Mouse (Mus musculus) thymus, adult 2 months (tissue): ENCODE data around the gene Rufy4. TPM values are rescaled to one million over a fixed set of nuclear protein-coding genes. Genes with fewer than 3 reads are reported as not detected.

ENCODE experiments used
- DNase-seq: peaks from one replicate; pipeline ENCODE4 v3.0.0; 2021
- H3K27ac ChIP-seq: fragments of 200-500 bp; 2 replicates; pipeline ENCODE4 v1.5.1; 2012; ENCODE audit warnings: low read length, control low read depth; ENCODE audit not compliant: control insufficient read depth, insufficient read depth
- H3K27me3 ChIP-seq: fragments of 200-500 bp; 2 replicates; pipeline ENCODE4 v1.6.1; 2012; ENCODE audit warnings: mild to moderate bottlenecking, low read length, moderate library complexity, mixed read lengths; ENCODE audit not compliant: control insufficient read depth, insufficient read depth
- H3K36me3 ChIP-seq: fragments of 200-500 bp; 2 replicates; pipeline ENCODE4 v1.6.1; 2012; ENCODE audit warnings: mild to moderate bottlenecking, low read length, moderate library complexity; ENCODE audit not compliant: control insufficient read depth, insufficient read depth
- H3K4me1 ChIP-seq: fragments of 200-500 bp; replicated peaks from 2 replicates; pipeline ENCODE4 v1.6.1; 2012; ENCODE audit warnings: low read length; ENCODE audit not compliant: control insufficient read depth, insufficient read depth
- H3K4me3 ChIP-seq: fragments of 200-500 bp; 2 replicates; pipeline ENCODE4 v1.5.1; 2012; ENCODE audit warnings: mild to moderate bottlenecking, low read length, control low read depth, moderate library complexity; ENCODE audit not compliant: control insufficient read depth, insufficient read depth
- CTCF ChIP-seq: fragments of 200-500 bp; IDR thresholded peaks from 2 replicates; pipeline ENCODE4 v1.5.1; 2012; ENCODE audit warnings: mild to moderate bottlenecking, control low read depth, low read length, moderate library complexity, borderline replicate concordance; ENCODE audit not compliant: control insufficient read depth, poor library complexity, insufficient read depth; ENCODE audit errors: extremely low read depth
- POLR2A ChIP-seq: fragments of 200-500 bp; IDR thresholded peaks from 2 replicates; pipeline ENCODE4 v1.6.1; 2012; ENCODE audit warnings: mild to moderate bottlenecking, low read length, control low read depth, moderate library complexity; ENCODE audit not compliant: control insufficient read depth, poor library complexity, insufficient read depth; ENCODE audit errors: extremely low read depth
- WGBS: fragments of 180-500 bp; shearing (Covaris S2); methylation state at CpG from one replicate; pipeline ENCODE4 v1.1.7; 2018; 5-methylcytosine and 5-hydroxymethylcytosine counted together
- polyA plus RNA-seq: library from polyadenylated mRNA; depleted of rRNA; stranded (reverse); fragments of >200 nt; gene quantifications from 2 replicates; pipeline ENCODE4 v1.2.3, GENCODE M21; 2012

Gene Rufy4
- polyA plus RNA-seq, 1 experiment = 0.49 TPM

DNA sequence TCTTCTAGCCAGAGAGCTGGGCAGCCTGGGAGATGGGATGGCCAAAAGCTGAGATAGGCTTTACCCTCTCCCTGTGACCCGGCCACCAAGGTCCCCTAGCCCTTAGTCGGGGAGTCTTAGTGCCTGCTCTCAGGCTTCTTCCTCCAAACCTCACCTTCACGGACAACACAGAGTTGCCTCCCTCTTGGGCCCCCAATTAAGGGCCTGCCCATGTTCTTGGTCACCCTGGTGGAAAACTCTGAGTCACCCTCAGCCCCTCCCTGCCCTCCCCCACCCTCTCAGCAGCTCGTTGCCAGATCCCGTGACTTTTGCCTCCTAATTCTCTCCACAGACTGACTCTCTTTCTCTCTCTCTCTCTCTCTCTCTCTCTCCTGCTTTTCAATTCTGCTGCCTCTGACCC lies 40.6 kb upstream of the Rufy4 start:
- Histone ChIP-seq H3K4me3 (no peak overlapping the region), H3K27ac (no peak overlapping the region), H3K36me3 (no peaks in the 10 kb centered on the region), H3K4me1 (no peaks in the 10 kb centered on the region), H3K27me3 (no peaks in the 10 kb centered on the region)
- DNase-seq = no peak
- WGBS = 85% methylated on average over 5 of the region's 5 CpGs
- TF ChIP-seq POLR2A = no peak
- no peak for TF ChIP-seq CTCF

DNA sequence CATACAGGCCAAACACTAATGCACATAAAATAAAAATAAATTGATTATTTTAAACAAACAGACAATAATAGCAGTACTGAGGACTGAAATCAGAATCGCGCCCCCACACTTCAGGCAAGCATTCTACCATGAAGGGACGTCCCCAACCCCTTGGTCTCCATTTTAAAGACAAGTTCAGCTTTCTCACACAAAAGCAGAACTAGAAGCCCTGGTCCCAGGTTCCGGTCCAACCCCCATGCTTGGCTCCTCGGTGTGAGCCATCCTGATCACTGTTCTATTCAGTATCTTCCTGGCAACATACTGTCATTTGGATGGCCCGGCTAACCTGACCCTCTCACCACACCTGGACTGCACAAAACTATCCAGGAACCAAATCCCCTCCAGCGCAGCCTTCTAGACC lies 39.8 kb upstream of the Rufy4 start:
- H3K36me3 ChIP-seq = no peaks in the 10 kb centered on the region
- H3K27ac ChIP-seq = no peak overlapping the region
- H3K27me3 ChIP-seq = no peaks in the 10 kb centered on the region
- TF ChIP-seq POLR2A = no peak
- TF ChIP-seq CTCF = no peak
- H3K4me1 ChIP-seq = no peaks in the 10 kb centered on the region
- 81% methylated on average over 7 of the region's 7 CpGs for WGBS
- no peak for DNase-seq
- H3K4me3 ChIP-seq = no peak overlapping the region

DNA sequence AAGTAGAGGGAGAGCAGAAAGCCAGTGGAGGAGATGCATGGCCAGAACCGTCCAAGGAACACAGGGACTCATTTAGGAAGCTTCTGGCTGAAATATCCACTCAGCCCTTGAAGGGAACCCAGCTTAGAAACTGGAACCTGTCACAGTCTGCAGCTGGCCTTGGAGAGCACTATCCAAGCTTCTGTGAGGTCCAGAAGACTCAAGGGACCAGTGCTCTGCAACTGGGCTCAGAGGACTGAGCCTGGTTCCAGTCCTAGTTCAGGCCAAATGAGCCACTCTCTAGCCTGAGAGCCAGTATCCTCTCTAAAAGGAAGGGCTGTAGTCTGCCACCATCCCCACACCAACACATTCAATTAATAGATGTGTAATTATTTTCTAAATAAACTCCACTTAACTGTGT lies 36.8 kb upstream of the Rufy4 start:
- H3K4me3 ChIP-seq = no peak overlapping the region
- DNase-seq = no peak
- H3K4me1 ChIP-seq = no peaks in the 10 kb centered on the region
- H3K36me3 ChIP-seq = no peaks in the 10 kb centered on the region
- 97% methylated on average over 1 of the region's 1 CpGs for WGBS
- TF ChIP-seq CTCF (no peak), POLR2A (no peak)
- no peaks in the 10 kb centered on the region for H3K27me3 ChIP-seq
- H3K27ac ChIP-seq = no peak overlapping the region

DNA sequence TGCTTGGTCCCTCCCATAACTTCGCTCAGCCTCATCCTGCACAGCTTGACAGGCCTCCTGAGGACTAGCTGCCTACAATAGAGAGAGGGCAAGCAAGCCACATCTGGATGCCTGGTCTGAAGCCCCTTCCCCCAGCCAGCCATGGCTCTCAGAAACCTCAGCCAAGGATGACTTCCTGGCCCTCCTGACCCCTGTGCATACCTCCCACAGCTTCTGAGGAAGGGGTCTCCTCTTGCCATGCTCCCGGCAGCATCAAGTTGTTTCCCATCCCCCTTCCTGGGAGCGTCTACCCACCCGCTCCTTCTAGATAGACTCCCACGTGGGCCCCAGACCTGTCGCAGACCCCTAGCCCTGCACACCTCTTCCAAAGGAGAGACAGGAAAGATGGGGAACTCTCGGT lies 35.0 kb upstream of the Rufy4 start:
- 94% methylated on average over 7 of the region's 7 CpGs for WGBS
- no peak for DNase-seq

DNA sequence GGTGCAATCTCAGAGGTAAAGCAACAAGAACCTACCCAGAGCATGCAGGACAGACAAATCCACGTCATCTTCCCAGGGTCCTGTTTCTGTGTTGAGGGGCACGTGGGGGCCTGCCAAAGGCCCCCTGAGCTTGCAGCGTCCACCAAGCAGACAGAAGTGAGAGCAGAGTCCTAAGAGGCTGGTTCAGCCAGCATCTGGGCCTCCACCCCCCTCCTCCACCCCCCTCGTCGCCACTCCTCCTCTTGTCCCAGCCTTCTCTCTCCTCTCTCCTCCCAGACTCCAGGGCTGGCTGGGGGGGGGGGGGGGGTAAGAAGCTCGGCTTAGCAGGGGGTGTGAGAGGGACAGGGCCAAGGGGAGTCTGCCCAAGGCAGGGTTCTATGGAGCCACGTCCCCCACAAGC lies 34.2 kb upstream of the Rufy4 start:
- H3K36me3 ChIP-seq = no peaks in the 10 kb centered on the region
- H3K4me3 ChIP-seq = no peak overlapping the region
- H3K27me3 ChIP-seq = no peaks in the 10 kb centered on the region
- 74% methylated on average over 7 of the region's 7 CpGs for WGBS
- TF ChIP-seq POLR2A (no peak), CTCF (no peak)
- DNase-seq = no peak
- no peaks in the 10 kb centered on the region for H3K4me1 ChIP-seq
- no peak overlapping the region for H3K27ac ChIP-seq

More for the DNA sequence above, 35.0 kb upstream of the Rufy4 start:
- no peaks in the 10 kb centered on the region for H3K36me3 ChIP-seq
- no peak overlapping the region for H3K27ac ChIP-seq
- no peaks in the 10 kb centered on the region for H3K4me1 ChIP-seq
- TF ChIP-seq POLR2A (no peak), CTCF (no peak)
- no peak overlapping the region for H3K4me3 ChIP-seq
- no peaks in the 10 kb centered on the region for H3K27me3 ChIP-seq

DNA sequence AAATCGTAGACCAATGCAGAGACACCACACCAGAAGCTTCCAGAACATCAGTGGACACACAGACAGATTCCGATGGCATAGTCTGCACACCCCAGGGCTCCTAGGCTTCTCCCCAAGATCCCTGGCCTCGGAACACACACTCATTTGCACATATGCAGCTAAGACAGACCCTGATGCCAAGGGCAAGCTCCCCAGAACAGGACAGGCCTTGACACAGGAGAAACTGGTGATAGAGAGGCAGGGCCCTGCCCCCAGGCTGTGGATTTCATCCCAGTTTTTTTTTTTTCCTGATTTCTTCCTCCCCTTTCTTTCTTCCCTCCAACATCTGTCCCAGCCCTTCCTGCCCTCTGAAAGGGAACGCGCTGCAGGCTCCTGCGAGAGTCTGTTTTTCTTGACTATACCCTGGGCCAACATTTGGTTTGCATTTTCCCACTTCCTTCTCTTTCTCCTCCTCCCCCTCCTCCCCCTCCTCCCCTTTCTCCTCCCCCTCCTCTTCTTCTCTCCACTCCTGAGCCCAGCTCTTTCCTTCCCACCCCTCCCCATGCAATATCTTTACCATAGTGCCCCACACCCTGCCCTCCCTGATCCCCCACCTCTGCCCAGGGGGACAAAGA lies 33.6 kb upstream of the Rufy4 start:
- H3K27ac ChIP-seq = no peak overlapping the region
- TF ChIP-seq POLR2A (no peak), CTCF (no peak)
- H3K4me3 ChIP-seq = no peak overlapping the region
- H3K36me3 ChIP-seq = no peaks in the 10 kb centered on the region
- no peak for DNase-seq
- no peaks in the 10 kb centered on the region for H3K4me1 ChIP-seq
- H3K27me3 ChIP-seq = no peaks in the 10 kb centered on the region
- 53% methylated on average over 6 of the region's 6 CpGs for WGBS

DNA sequence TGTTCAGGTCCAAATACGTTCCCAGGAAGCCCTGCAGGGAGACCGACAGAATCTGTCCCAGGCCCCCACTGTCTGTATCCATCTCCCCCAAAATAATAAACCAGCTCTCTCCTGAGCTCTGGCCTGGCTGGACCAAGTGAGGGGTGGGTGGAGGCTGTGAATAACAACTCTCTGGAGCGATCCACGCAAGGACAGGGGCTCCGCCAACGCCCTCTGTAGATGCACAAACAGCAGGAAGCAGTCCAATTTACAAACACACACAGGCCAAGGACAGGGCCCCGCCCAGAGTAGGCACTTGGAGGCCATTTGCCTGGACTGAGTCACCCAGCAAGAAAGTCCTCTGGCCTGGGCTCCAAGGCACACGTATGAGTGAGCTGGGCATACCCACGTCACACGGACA lies 33.1 kb upstream of the Rufy4 start:
- Histone ChIP-seq H3K27me3 (peaks cover under 1% of the 10 kb centered on the region; the same call in 1 of the 2 replicates), H3K36me3 (no peaks in the 10 kb centered on the region), H3K4me3 (no peak overlapping the region), H3K27ac (no peak overlapping the region), H3K4me1 (no peaks in the 10 kb centered on the region)
- WGBS = 91% methylated on average over 10 of the region's 10 CpGs
- TF ChIP-seq POLR2A = no peak
- DNase-seq = no peak
